ENCODE assay signal across 16 mouse cellular contexts in the genomic region with DNA sequence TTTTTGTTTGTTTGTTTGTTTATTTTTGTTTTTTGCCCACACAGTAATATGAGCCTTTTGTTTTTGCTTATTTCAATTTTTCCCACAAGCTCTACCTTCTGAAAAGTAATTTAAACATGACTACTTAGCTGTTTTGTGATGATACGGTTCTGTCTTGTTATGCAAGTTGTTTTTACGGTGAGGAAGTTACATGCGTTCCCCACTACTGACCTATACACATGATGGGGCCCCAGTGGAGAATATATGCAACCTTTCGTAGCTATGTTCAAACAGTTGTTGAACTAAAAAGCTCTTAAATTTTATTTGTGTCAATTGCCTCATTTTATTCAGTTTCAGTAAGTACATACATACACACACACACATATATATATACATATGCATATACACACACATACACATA.
"Had no signal": no experiment of that assay in that cellular context is flagged by ENCODE, and none has a peak within 500 bp of the region (broad histone marks: within the 10 kb centered on the region; RNA-seq: fewer than 3 reads in every experiment).

No protein-coding gene starts in this region.

- H3K27ac ChIP-seq: liver, embryonic 14.5 days; lung, embryonic 15.5 days; macrophage; midbrain, embryonic 13.5 days; midbrain, embryonic 15.5 days; neural tube, embryonic 12.5 days; stomach, embryonic 15.5 days; stomach, postnatal 0 days had no signal

- H3K9ac ChIP-seq: liver, embryonic 14.5 days; lung, embryonic 15.5 days; midbrain, embryonic 13.5 days; midbrain, embryonic 15.5 days; neural tube, embryonic 12.5 days; stomach, embryonic 15.5 days had no signal

- H3K36me3 ChIP-seq: lung, embryonic 15.5 days; midbrain, embryonic 13.5 days; midbrain, embryonic 15.5 days; neural tube, embryonic 12.5 days; stomach, embryonic 15.5 days had no signal

- H3K4me2 ChIP-seq: liver, embryonic 11.5 days; lung, embryonic 15.5 days; midbrain, embryonic 11.5 days; midbrain, embryonic 13.5 days; midbrain, embryonic 15.5 days; neural tube, embryonic 12.5 days; stomach, embryonic 15.5 days had no signal

- H3K9me3 ChIP-seq: lung, embryonic 15.5 days; midbrain, embryonic 13.5 days; midbrain, embryonic 15.5 days; neural tube, embryonic 12.5 days; stomach, embryonic 15.5 days had no signal

- H3K4me3 ChIP-seq: lung, embryonic 15.5 days; megakaryocyte, embryonic 14.5 days; midbrain, embryonic 13.5 days; midbrain, embryonic 15.5 days; neural tube, embryonic 12.5 days; stomach, embryonic 15.5 days had no signal

- ATAC-seq: lung, postnatal 0 days; midbrain, embryonic 13.5 days; midbrain, embryonic 15.5 days had no signal

- H3K4me1 ChIP-seq: lung, embryonic 15.5 days; megakaryocyte, embryonic 14.5 days; midbrain, embryonic 13.5 days; midbrain, embryonic 15.5 days; neural tube, embryonic 12.5 days; stomach, embryonic 15.5 days had no signal

- H3K27me3 ChIP-seq: lung, embryonic 15.5 days; megakaryocyte, embryonic 14.5 days; midbrain, embryonic 13.5 days; midbrain, embryonic 15.5 days; neural tube, embryonic 12.5 days; stomach, embryonic 15.5 days had no signal

- DNase-seq: lung, adult 2 months; right cerebral cortex, postnatal 14 days; thymus, postnatal 14 days; thymus, postnatal 36 days had no signal
